Mouse (Mus musculus): ENCODE data around the gene Mtg2.

The Mtg2 gene

GRCm38 (mm10) chr2:180070481-180071453 lies at the start of gene Mtg2:
Gene Mtg2 (plus strand): TSS chr2:180070588.
- in situ Hi-C loops (cut with MboI), result no loop called here

- in situ Hi-C loops (cut with MboI), result no loop called here
These were observed 49.5 kb upstream of the Mtg2 start for GRCm38 (mm10) chr2:180020919-180021318.

GRCm38 (mm10) chr2:180022751-180023150 lies 47.6 kb upstream of the Mtg2 start:
- in situ Hi-C loops (cut with MboI), result no loop called here

- in situ Hi-C loops (cut with MboI), result no loop called here
These were observed 45.8 kb upstream of the Mtg2 start, which contains the start of gene Lsm14b for GRCm38 (mm10) chr2:180024401-180025098. Gene Lsm14b (plus strand): TSS chr2:180024987.

GRCm38 (mm10) chr2:180025135-180025860 lies 45.1 kb upstream of the Mtg2 start:
- in situ Hi-C loops (cut with MboI), result no loop called here

GRCm38 (mm10) chr2:180025861-180026200 lies 44.6 kb upstream of the Mtg2 start:
- in situ Hi-C loops (cut with MboI), result no loop called here

- in situ Hi-C loops (cut with MboI), result no loop called here
These were observed 42.6 kb upstream of the Mtg2 start for GRCm38 (mm10) chr2:180027768-180028167.

- in situ Hi-C loops (cut with MboI), result no loop called here
These were observed 39.1 kb upstream of the Mtg2 start for GRCm38 (mm10) chr2:180031270-180031669.

- in situ Hi-C loops (cut with MboI), result no loop called here
These were observed 37.5 kb upstream of the Mtg2 start for GRCm38 (mm10) chr2:180032925-180033324.

- in situ Hi-C loops (cut with MboI), result no loop called here
These were observed 36.4 kb upstream of the Mtg2 start for GRCm38 (mm10) chr2:180033956-180034355.

- in situ Hi-C loops (cut with MboI), result no loop called here
These were observed 35.6 kb upstream of the Mtg2 start for GRCm38 (mm10) chr2:180034753-180035152.

- in situ Hi-C loops (cut with MboI), result loop anchor here (5.0 kb wide), 1 partner anchor 118 kb away; no protein-coding TSS in a partner anchor
These were observed 30.0 kb upstream of the Mtg2 start for GRCm38 (mm10) chr2:180040406-180040805.

GRCm38 (mm10) chr2:180041577-180042255 lies 28.7 kb upstream of the Mtg2 start:
- in situ Hi-C loops (cut with MboI), result loop anchor here (5.0 kb wide), 1 partner anchor 119 kb away; no protein-coding TSS in a partner anchor

GRCm38 (mm10) chr2:180042256-180042857 lies 28.0 kb upstream of the Mtg2 start, which contains the start of the genes Psma7 and Ss18l1:
Gene Psma7 (minus strand): TSS chr2:180042433.
Gene Ss18l1 (plus strand): TSS chr2:180042509.
- in situ Hi-C loops (cut with MboI), result loop anchor here (5.0 kb wide), 1 partner anchor 120 kb away; no protein-coding TSS in a partner anchor

GRCm38 (mm10) chr2:180042858-180043515 lies 27.4 kb upstream of the Mtg2 start:
- in situ Hi-C loops (cut with MboI), result loop anchor here (5.0 kb wide), 1 partner anchor 121 kb away; no protein-coding TSS in a partner anchor

GRCm38 (mm10) chr2:180045283-180045682 lies 25.1 kb upstream of the Mtg2 start:
- in situ Hi-C loops (cut with MboI), result no loop called here

GRCm38 (mm10) chr2:180047580-180047979 lies 22.8 kb upstream of the Mtg2 start:
- in situ Hi-C loops (cut with MboI), result no loop called here

GRCm38 (mm10) chr2:180047980-180048635 lies 22.3 kb upstream of the Mtg2 start:
- in situ Hi-C loops (cut with MboI), result no loop called here

- in situ Hi-C loops (cut with MboI), result no loop called here
These were observed 19.4 kb upstream of the Mtg2 start for GRCm38 (mm10) chr2:180050986-180051385.
